Mouse (Mus musculus): ENCODE measurements around the gene Gm49425. TPM values are rescaled to one million over a fixed set of nuclear protein-coding genes. Genes with fewer than 3 reads are reported as not detected.
"Not testable (repeated sequence)": the region's sequence is repeated elsewhere in the genome, so short reads cannot be mapped to it uniquely, and the experiment has no call there.

Gm49425 gene
- polyA plus RNA-seq (2014; fragmentation: Nextera tagmentation; extraction: Ambion mirVana), result not detected in 2 replicates

DNA sequence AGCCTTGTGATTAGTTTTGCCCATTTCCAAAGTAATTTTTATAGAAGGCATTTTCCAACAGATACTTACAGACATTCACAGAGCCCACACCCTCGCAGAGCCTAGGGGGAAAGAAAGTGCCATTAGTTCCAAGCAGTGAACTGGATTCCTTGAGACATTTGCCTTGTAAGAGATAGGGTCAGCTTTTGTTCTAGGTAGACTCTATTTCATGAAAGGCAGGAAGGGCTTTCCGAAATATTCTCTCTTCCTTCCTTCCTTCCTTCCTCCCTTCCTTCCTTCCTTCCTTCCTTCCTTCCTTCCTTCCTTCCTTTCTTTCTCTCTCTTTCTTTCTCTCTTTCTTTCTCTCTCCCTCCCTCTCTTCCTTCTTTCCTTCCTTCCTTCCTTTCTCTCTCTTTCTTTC is at the start of gene Gm49425:
Gene Gm49425, minus strand, starts transcription at position 101 of the 400 bp plus-strand sequence.
- H3K36me3 ChIP-seq (ENCODE audit: control insufficient read depth, insufficient read depth, low read length); H3K4me3 ChIP-seq (ENCODE audit: low read depth, low read length); H3K9ac ChIP-seq (ENCODE audit: low read length); ATAC-seq (replicated peaks; ENCODE audit: low FRiP score); H3K4me2 ChIP-seq (ENCODE audit: low read depth, low read length, severe bottlenecking); H3K27me3 ChIP-seq (ENCODE audit: control insufficient read depth, insufficient read depth, low read length); H3K4me1 ChIP-seq (replicated peaks; ENCODE audit: control insufficient read depth, insufficient read depth, low read length); DNase-seq (ENCODE audit: low spot score); H3K9me3 ChIP-seq (ENCODE audit: control insufficient read depth, low read length); H3K27ac ChIP-seq (ENCODE audit: low read depth, low read length): not testable (repeated sequence)
- whole genome bisulfite sequencing, result 77% methylated on average over 2 of the region's 2 CpGs

GRCm38 (mm10) chr15:101562850-101563249 is 45.8 kb upstream of the Gm49425 start, which contains the start of gene Krt90:
Krt90 (minus strand) TSS chr15:101562950.
- Histone ChIP-seq H3K9ac (ENCODE audit: low read length) (no peak within 1 kb of the TSS), H3K27ac (ENCODE audit: low read depth, low read length) (no peak within 1 kb of the TSS), H3K36me3 (ENCODE audit: control insufficient read depth, insufficient read depth, low read length) (no peaks in the 10 kb centered on the region), H3K4me1 (replicated peaks; ENCODE audit: control insufficient read depth, insufficient read depth, low read length) (0 out of 2 replicates have a peak, but pooled peaks cover 2% of the 10 kb centered on the region), H3K9me3 (ENCODE audit: control insufficient read depth, low read length) (no peaks in the 10 kb centered on the region), H3K27me3 (ENCODE audit: control insufficient read depth, insufficient read depth, low read length) (no peaks in the 10 kb centered on the region), H3K4me2 (ENCODE audit: low read depth, low read length, severe bottlenecking) (no peak within 1 kb of the TSS), H3K4me3 (ENCODE audit: low read depth, low read length) (no peak within 1 kb of the TSS)
- DNase-seq (ENCODE audit: low spot score) (no peak), ATAC-seq (replicated peaks; ENCODE audit: low FRiP score) (no peak)
- WGBS, result 66% methylated on average over 5 of the region's 5 CpGs

- Histone ChIP-seq H3K36me3 (ENCODE audit: control insufficient read depth, insufficient read depth, low read length) (no peaks in the 10 kb centered on the region), H3K9ac (ENCODE audit: low read length) (no peak overlapping the region), H3K27me3 (ENCODE audit: control insufficient read depth, insufficient read depth, low read length) (no peaks in the 10 kb centered on the region), H3K27ac (ENCODE audit: low read depth, low read length) (no peak overlapping the region), H3K9me3 (ENCODE audit: control insufficient read depth, low read length) (no peaks in the 10 kb centered on the region), H3K4me1 (replicated peaks; ENCODE audit: control insufficient read depth, insufficient read depth, low read length) (peaks cover 5% of the 10 kb centered on the region; the same call in 1 of the 2 replicates), H3K4me2 (ENCODE audit: low read depth, low read length, severe bottlenecking) (0 out of 2 replicates have a peak overlapping the region, but pooled peaks have one; percentile 15), H3K4me3 (ENCODE audit: low read depth, low read length) (no peak overlapping the region)
- ATAC-seq (replicated peaks; ENCODE audit: low FRiP score) (0 out of 2 replicates have a peak, but pooled peaks have one; percentile 5), DNase-seq (ENCODE audit: low spot score) (peak; percentile 67)
- 5% methylated on average over 7 of the region's 7 CpGs for WGBS
Observed at GRCm38 (mm10) chr15:101558034-101558646, 41.1 kb upstream of the Gm49425 start.

- H3K9ac ChIP-seq (ENCODE audit: low read length), result no peak overlapping the region
- 0% methylated on average over 11 of the region's 11 CpGs for WGBS
- H3K4me2 ChIP-seq (ENCODE audit: low read depth, low read length, severe bottlenecking), result peak overlapping the region; percentile 35; the same call in 1 of the 2 replicates
- no peaks in the 10 kb centered on the region; the same call in 1 of the 2 replicates for H3K27me3 ChIP-seq (ENCODE audit: control insufficient read depth, insufficient read depth, low read length)
- no peak overlapping the region for H3K4me3 ChIP-seq (ENCODE audit: low read depth, low read length)
- peaks cover 9% of the 10 kb centered on the region; the same call in 1 of the 2 replicates for H3K4me1 ChIP-seq (replicated peaks; ENCODE audit: control insufficient read depth, insufficient read depth, low read length)
- peak; percentile 76 for ATAC-seq (replicated peaks; ENCODE audit: low FRiP score)
- no peaks in the 10 kb centered on the region for H3K36me3 ChIP-seq (ENCODE audit: control insufficient read depth, insufficient read depth, low read length)
- no peak overlapping the region for H3K27ac ChIP-seq (ENCODE audit: low read depth, low read length)
- H3K9me3 ChIP-seq (ENCODE audit: control insufficient read depth, low read length), result no peaks in the 10 kb centered on the region
- peak; percentile 77 for DNase-seq (ENCODE audit: low spot score)
Observed at GRCm38 (mm10) chr15:101553169-101553568, 36.1 kb upstream of the Gm49425 start.

DNA sequence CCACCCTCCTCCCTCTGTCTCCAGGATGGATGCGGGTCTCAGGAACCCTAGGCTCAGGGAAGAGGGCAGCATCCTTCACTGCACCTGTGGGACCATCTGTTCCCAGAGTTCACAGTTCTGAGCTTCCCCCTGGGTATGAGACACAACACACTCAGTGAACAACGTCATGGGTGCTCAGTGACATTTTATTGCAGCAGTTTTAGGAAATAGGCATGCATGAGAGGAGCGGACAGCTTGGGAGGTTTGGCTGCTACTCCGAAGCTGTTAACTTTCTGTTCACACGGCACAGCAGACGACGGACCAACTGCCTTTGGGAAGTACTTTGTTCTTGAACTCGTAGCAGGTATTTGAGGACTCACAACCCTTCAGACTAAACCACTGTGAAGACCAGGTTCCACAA is 35.1 kb upstream of the Gm49425 start:
- Histone ChIP-seq H3K27ac (ENCODE audit: low read depth, low read length) (no peak overlapping the region), H3K36me3 (ENCODE audit: control insufficient read depth, insufficient read depth, low read length) (no peaks in the 10 kb centered on the region), H3K4me3 (ENCODE audit: low read depth, low read length) (no peak overlapping the region), H3K9me3 (ENCODE audit: control insufficient read depth, low read length) (no peaks in the 10 kb centered on the region), H3K9ac (ENCODE audit: low read length) (no peak overlapping the region), H3K27me3 (ENCODE audit: control insufficient read depth, insufficient read depth, low read length) (no peaks in the 10 kb centered on the region; the same call in 1 of the 2 replicates), H3K4me1 (replicated peaks; ENCODE audit: control insufficient read depth, insufficient read depth, low read length) (peaks cover 9% of the 10 kb centered on the region; the same call in 1 of the 2 replicates), H3K4me2 (ENCODE audit: low read depth, low read length, severe bottlenecking) (no peak overlapping the region)
- no peak for ATAC-seq (replicated peaks; ENCODE audit: low FRiP score)
- 88% methylated on average over 8 of the region's 8 CpGs for WGBS
- no peak for DNase-seq (ENCODE audit: low spot score)

DNA sequence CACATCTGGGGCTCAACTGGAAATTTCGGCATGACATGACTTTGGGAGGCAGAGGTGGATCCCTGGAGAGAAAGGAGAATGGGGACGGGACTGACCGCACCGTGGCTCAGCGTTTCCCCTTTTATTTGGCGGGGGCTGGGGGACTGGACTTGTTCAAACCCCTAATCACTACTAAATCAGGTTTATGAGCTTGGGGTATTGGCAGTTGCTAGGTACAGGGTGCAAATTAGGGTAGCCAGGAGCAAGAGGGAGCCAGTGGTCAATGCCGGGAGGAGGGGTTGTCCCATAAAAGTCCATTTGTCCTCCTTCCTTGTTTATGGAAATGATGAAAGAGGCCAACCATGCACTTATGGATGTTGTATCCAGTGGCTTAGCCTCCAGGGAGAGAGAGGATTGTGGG is 33.5 kb upstream of the Gm49425 start, which contains the start of gene Krt82:
Gene Krt82, minus strand, starts transcription at position 101 of the 400 bp plus-strand sequence.
- Histone ChIP-seq H3K4me2 (ENCODE audit: low read depth, low read length, severe bottlenecking) (no peak within 1 kb of the TSS), H3K4me3 (ENCODE audit: low read depth, low read length) (no peak within 1 kb of the TSS), H3K27me3 (ENCODE audit: control insufficient read depth, insufficient read depth, low read length) (no peaks in the 10 kb centered on the region; the same call in 1 of the 2 replicates), H3K36me3 (ENCODE audit: control insufficient read depth, insufficient read depth, low read length) (no peaks in the 10 kb centered on the region), H3K27ac (ENCODE audit: low read depth, low read length) (no peak within 1 kb of the TSS), H3K9ac (ENCODE audit: low read length) (no peak within 1 kb of the TSS), H3K4me1 (replicated peaks; ENCODE audit: control insufficient read depth, insufficient read depth, low read length) (peaks cover 9% of the 10 kb centered on the region; the same call in 1 of the 2 replicates), H3K9me3 (ENCODE audit: control insufficient read depth, low read length) (no peaks in the 10 kb centered on the region)
- 81% methylated on average over 7 of the region's 7 CpGs for WGBS
- no peak for DNase-seq (ENCODE audit: low spot score)
- ATAC-seq (replicated peaks; ENCODE audit: low FRiP score), result no peak

GRCm38 (mm10) chr15:101544478-101544877 is 27.4 kb upstream of the Gm49425 start:
- WGBS, result 62% methylated on average over 3 of the region's 3 CpGs
- ATAC-seq (replicated peaks; ENCODE audit: low FRiP score), result no peak

DNA sequence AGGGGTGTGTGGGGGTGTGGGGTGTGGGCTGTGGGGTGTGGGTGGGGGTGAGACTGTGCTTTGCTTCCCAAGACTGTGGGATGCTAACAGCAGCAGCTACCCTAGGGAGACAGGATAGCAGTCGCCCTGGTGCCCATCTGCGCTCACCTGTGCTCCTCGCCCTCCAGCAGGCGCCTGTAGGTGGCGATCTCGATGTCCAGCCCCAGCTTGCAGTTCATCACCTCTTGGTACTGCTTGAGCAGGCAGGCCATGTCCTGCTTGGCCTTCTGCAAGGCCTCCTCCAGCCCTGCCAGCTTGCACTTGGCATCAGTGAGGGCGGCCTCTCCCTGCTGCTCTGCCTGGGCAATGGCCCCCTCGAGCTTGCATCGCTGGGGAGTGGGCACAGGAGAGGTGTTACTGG is 25.5 kb upstream of the Gm49425 start:
- Histone ChIP-seq H3K9ac (ENCODE audit: low read length) (no peak overlapping the region), H3K27me3 (ENCODE audit: control insufficient read depth, insufficient read depth, low read length) (no peaks in the 10 kb centered on the region), H3K4me1 (replicated peaks; ENCODE audit: control insufficient read depth, insufficient read depth, low read length) (no peaks in the 10 kb centered on the region), H3K4me3 (ENCODE audit: low read depth, low read length) (no peak overlapping the region), H3K36me3 (ENCODE audit: control insufficient read depth, insufficient read depth, low read length) (no peaks in the 10 kb centered on the region), H3K27ac (ENCODE audit: low read depth, low read length) (no peak overlapping the region), H3K4me2 (ENCODE audit: low read depth, low read length, severe bottlenecking) (no peak overlapping the region), H3K9me3 (ENCODE audit: control insufficient read depth, low read length) (no peaks in the 10 kb centered on the region)
- WGBS, result 51% methylated on average over 9 of the region's 9 CpGs
- no peak for DNase-seq (ENCODE audit: low spot score)
- no peak for ATAC-seq (replicated peaks; ENCODE audit: low FRiP score)

More at GRCm38 (mm10) chr15:101544478-101544877, 27.4 kb upstream of the Gm49425 start:
- Histone ChIP-seq H3K4me3 (ENCODE audit: low read depth, low read length) (no peak overlapping the region), H3K36me3 (ENCODE audit: control insufficient read depth, insufficient read depth, low read length) (no peaks in the 10 kb centered on the region), H3K27me3 (ENCODE audit: control insufficient read depth, insufficient read depth, low read length) (no peaks in the 10 kb centered on the region), H3K4me1 (replicated peaks; ENCODE audit: control insufficient read depth, insufficient read depth, low read length) (no peaks in the 10 kb centered on the region), H3K9ac (ENCODE audit: low read length) (no peak overlapping the region), H3K4me2 (ENCODE audit: low read depth, low read length, severe bottlenecking) (no peak overlapping the region), H3K9me3 (ENCODE audit: control insufficient read depth, low read length) (no peaks in the 10 kb centered on the region), H3K27ac (ENCODE audit: low read depth, low read length) (no peak overlapping the region)
- DNase-seq (ENCODE audit: low spot score), result no peak

DNA sequence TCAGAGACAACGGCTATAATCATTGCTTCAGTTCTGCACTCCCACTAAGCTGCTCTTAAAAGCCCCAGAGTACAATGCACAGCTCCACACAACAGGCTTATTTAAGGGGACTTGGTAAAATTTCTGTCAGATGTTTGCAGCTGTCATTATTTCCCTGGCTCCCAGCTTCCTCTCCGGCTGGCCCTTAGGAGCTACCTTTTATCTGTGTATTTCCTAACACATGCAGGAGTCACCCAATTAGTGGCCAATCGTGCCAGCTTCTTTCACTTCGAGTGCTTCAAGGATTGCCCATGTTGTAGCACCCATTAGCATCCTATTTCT is 21.5 kb upstream of the Gm49425 start:
- no peak overlapping the region for H3K9ac ChIP-seq (ENCODE audit: low read length)
- H3K36me3 ChIP-seq (ENCODE audit: control insufficient read depth, insufficient read depth, low read length), result no peaks in the 10 kb centered on the region
- H3K27me3 ChIP-seq (ENCODE audit: control insufficient read depth, insufficient read depth, low read length), result no peaks in the 10 kb centered on the region
- H3K9me3 ChIP-seq (ENCODE audit: control insufficient read depth, low read length), result no peaks in the 10 kb centered on the region
- no peaks in the 10 kb centered on the region for H3K4me1 ChIP-seq (replicated peaks; ENCODE audit: control insufficient read depth, insufficient read depth, low read length)
- no peak overlapping the region for H3K4me2 ChIP-seq (ENCODE audit: low read depth, low read length, severe bottlenecking)
- 64% methylated on average over 4 of the region's 4 CpGs for WGBS
- H3K27ac ChIP-seq (ENCODE audit: low read depth, low read length), result no peak overlapping the region
- H3K4me3 ChIP-seq (ENCODE audit: low read depth, low read length), result no peak overlapping the region
- DNase-seq (ENCODE audit: low spot score) (no peak), ATAC-seq (replicated peaks; ENCODE audit: low FRiP score) (no peak)
